8 mouse cellular contexts compared by ENCODE assay signal in genomic region chr13:58543066-58543465, GRCm38 (mm10).
DNase-seq lines count a peak whose midpoint lies in the region; ATAC-seq lines count a peak whose summit lies in the region.

No protein-coding gene starts in this region.

- H3K4me1 ChIP-seq in hindbrain, embryonic 13.5 days (replicated peaks): peaks cover 25% of the 10 kb centered on the region

- peak; percentile 64 for ATAC-seq in hindbrain, embryonic 13.5 days (ENCODE audit: low FRiP score)

- no peak overlapping the region for H3K4me2 ChIP-seq in hindbrain, embryonic 13.5 days

- no peaks in the 10 kb centered on the region for H3K36me3 ChIP-seq in hindbrain, embryonic 13.5 days

- no peaks in the 10 kb centered on the region for H3K9me3 ChIP-seq in hindbrain, embryonic 13.5 days

- DNase-seq in NIH3T3 (ENCODE audit: low read depth): peak; percentile 86
- DNase-seq in cerebellum, postnatal 10 days: peak; percentile 89 to 91
- DNase-seq in frontal cortex, postnatal 25 days (ENCODE audit: low spot score in 2 of 2): peak; percentile 61 to 73
- peak; percentile 61 to 83 for DNase-seq in layer of hippocampus, postnatal 25 days (ENCODE audit: extremely low spot score in 1 of 2, low spot score in 1 of 2)
- peak; percentile 85 for DNase-seq in lung, postnatal 36 days
- peak; percentile 73 for DNase-seq in right cerebral cortex, adult 18-20 months
- peak; percentile 46 for DNase-seq in urinary bladder, postnatal 10 days (ENCODE audit: low spot score)

- no peak overlapping the region for H3K9ac ChIP-seq in hindbrain, embryonic 13.5 days

- 42% methylated on average over 7 of the region's 7 CpGs for WGBS in hindbrain, embryonic 13.5 days

- peaks cover 6% of the 10 kb centered on the region; the same call in 1 of the 2 replicates for H3K27me3 ChIP-seq in hindbrain, embryonic 13.5 days

- H3K4me3 ChIP-seq in hindbrain, embryonic 13.5 days: no peak overlapping the region

- H3K27ac ChIP-seq in hindbrain, embryonic 13.5 days: no peak overlapping the region
